Mouse (Mus musculus) brain, adult 2 months (tissue): ENCODE results near the gene Slc4a4.

Source experiments
- DNase-seq: peaks from one replicate; pipeline ENCODE4 v3.0.0; 2011; ENCODE audit warnings: low read depth, low spot score

Slc4a4 gene

GRCm38 (mm10) chr5:88999793-89000192, 113.2 kb downstream of the Slc4a4 start:
- no peak for DNase-seq

GRCm38 (mm10) chr5:89000598-89000997, 114.0 kb downstream of the Slc4a4 start:
- DNase-seq: no peak

- DNase-seq: no peak
Measured at GRCm38 (mm10) chr5:89010116-89010515, 123.5 kb downstream of the Slc4a4 start.

GRCm38 (mm10) chr5:89012456-89012855, 125.8 kb downstream of the Slc4a4 start:
- DNase-seq: no peak

DNA sequence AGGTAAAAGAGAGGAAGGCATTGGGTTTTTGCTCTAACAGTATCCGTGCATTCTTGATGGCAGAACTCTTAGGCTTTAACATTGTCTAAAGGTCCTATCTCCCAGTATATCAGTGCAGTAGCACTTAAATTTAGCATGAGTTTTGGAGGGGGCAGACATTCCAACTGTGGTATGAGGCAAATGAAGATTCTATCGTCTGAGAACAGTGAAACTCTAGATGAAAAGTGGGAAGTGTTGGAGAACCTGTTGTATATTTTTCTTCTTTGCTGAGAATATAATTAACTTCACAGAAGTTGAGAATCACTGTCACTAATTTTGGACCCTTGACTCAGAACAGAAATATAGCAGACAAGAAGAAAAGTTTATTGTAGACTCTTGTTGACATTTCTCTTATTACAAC, 128.2 kb downstream of the Slc4a4 start:
- peak; percentile 70 for DNase-seq

GRCm38 (mm10) chr5:89015878-89016277, 129.3 kb downstream of the Slc4a4 start:
- peak; percentile 43 for DNase-seq

DNA sequence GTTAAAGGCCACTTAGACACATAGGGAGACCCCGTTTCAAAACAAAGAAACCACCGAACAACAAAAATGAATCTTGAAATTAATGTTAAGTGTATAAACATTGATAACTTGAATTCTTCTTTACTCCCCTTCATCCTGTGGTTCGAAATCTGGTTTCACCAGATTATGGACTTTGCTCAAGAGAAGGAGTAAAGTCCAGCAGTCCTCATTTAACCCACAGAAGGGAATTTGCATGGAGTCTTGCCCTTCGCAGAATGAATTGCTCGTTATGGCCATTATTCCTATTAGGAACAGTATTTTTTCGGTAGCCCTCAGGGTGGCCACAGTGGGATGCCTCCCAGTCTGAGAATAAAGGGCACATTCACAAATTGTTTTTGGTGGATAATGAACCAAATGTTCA, 131.9 kb downstream of the Slc4a4 start:
- DNase-seq: no peak

DNA sequence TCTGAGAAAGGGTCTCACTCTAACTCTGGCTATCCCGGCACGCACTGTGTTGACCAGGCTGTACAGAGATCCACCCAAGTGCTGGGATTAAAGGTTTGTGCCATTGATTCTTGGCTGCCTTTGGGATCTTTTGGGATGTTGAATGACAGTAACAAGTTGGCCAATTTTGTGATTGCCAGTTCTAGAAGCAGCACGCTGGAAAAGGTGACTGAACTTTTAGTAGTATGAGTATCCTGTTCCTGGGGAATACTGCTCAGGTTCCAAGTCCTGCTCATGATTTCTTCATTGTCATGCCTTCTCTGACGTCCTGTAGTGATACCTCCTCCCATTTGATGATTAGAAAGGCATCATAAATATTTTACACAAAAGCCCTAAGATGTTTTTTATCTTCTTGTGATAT, 137.8 kb downstream of the Slc4a4 start:
- no peak for DNase-seq

- DNase-seq: no peak
Measured at GRCm38 (mm10) chr5:89027518-89028085, 141.0 kb downstream of the Slc4a4 start.

DNA sequence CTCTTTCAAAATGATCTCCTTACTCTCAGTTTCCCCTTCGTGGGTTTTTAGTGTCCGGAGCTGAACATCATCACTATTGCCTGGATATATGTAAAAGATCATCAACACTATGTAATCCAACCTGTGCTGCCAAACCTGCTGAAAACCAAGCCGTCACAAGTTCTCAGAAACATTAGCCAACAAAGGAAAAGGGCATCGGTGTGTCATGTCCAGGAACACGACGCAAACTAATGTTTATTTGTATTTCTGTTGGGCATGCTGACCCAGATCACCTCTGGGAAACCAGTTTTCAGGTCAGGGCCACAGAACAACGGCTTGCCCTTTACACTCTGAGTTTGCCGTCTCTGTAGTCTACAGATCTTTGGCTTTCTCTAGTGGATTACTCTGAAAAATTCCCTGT, 146.0 kb downstream of the Slc4a4 start:
- DNase-seq: no peak

- DNase-seq: no peak
Measured at GRCm38 (mm10) chr5:89033256-89033655, 146.6 kb downstream of the Slc4a4 start.

GRCm38 (mm10) chr5:89036147-89036546, 149.5 kb downstream of the Slc4a4 start:
- DNase-seq: peak; percentile 21

DNA sequence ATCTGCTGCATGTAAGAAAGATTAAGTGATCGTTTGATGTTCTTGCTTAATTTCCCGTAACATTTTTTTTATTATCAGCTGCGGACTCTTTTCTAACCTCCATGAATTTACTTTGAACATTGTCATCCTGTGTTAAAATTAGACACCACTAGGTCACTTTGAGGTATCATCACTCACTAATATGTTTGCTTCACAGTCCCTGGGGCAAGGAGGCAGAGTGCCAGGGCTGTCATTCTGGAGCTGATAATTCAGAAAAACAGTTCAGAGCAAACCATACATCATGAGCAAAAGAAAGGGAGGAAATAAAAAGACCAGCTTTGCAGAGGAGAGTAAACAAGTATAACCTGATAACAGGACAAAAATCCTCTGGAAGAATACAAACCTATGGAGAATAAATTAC, 154.2 kb downstream of the Slc4a4 start:
- peak; percentile 28 for DNase-seq

- no peak for DNase-seq
Measured at GRCm38 (mm10) chr5:89043846-89044245, 157.2 kb downstream of the Slc4a4 start.

DNA sequence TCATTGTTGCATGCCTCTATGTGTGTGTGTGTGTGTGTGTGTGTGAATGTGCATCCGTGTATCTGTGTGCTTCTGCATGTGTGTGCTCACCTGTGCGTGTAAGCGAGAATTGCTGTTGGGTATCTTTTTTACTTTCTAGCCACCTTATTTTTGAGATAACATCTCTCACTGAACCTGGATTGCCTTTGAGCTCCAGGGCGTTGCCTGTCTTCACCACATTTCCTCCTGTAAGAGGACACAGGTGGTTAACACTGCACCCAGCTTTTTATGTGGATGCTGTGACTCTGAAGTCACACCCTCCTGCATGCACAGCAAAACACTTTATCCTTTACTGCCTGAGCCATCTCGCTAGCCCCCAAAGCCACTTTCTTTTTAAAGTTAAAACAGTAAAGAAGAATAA, 158.2 kb downstream of the Slc4a4 start:
- DNase-seq: no peak

GRCm38 (mm10) chr5:89051577-89051976, 165.0 kb downstream of the Slc4a4 start:
- no peak for DNase-seq

- DNase-seq: peak; percentile 93
Measured at GRCm38 (mm10) chr5:89052230-89052629, 165.6 kb downstream of the Slc4a4 start.

- peak; percentile 98 for DNase-seq
Measured at GRCm38 (mm10) chr5:89055656-89056055, 169.0 kb downstream of the Slc4a4 start.

- peak; percentile 96 for DNase-seq
Measured at GRCm38 (mm10) chr5:89056370-89056769, 169.8 kb downstream of the Slc4a4 start.

DNA sequence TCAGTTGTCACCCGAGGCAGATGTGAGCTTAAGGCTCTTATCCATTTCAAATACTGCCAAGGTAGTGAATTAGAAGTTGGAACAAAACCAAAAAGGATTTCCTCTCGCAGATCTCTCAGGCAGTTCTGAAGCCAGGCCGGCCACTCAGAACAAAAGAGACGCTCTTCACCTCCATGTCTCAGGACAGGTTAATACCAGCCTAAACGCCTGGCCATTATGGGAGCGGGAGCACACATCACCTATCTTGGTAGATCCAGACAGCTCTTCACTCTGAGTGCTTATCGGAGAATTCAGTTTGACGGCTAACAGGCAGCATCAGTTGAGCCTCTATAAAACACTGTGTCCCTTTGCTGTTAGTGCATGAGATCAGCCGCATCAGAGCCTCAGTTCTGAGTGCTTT, 174.5 kb downstream of the Slc4a4 start:
- no peak for DNase-seq

- DNase-seq: no peak
Measured at GRCm38 (mm10) chr5:89062286-89062685, 175.7 kb downstream of the Slc4a4 start.

DNA sequence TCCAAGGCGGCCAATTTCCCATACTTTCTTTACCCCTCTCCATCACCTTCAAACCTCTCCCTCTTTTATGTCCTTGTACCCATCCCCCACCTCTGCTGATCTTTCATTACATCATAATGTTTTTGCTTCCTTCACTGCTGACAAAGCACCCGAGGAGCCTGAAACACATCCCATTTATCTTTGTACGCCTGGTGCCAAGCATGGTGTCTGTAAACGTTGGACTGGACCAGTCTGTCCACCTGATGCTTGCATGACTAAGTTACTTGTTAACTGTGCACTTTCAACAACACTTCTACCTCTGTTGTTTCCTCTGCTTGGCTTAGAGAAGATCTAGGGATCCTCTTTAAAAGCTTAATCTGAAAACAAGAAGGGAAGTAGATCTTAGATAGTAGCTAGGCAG, 180.5 kb downstream of the Slc4a4 start:
- DNase-seq: no peak

GRCm38 (mm10) chr5:89068072-89068471, 181.5 kb downstream of the Slc4a4 start:
- DNase-seq: peak; percentile 90

- no peak for DNase-seq
Measured at GRCm38 (mm10) chr5:89070051-89070450, 183.4 kb downstream of the Slc4a4 start.
